10 mouse cellular contexts compared by ENCODE assay signal in the genomic region with DNA sequence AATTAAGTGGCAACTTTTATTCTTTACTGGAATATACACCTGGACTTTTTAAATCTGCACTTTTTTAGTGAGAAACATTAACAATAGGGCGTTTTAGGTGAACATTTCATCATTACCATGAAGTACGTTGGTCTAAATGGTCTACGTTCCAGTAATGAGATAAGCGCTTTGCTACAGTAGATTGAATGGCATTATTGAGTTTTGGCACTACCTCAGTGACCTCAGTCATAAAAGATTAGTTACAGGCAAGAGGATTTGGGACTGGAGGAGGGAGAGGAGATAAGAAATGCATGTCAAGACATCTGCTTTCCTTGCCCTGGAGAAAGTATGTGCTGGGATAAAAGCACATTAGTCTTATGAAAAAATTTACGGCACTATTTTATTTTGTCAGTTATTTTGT.
DNase-seq lines count a peak whose midpoint lies in the region; ATAC-seq and TF ChIP-seq lines count a peak whose summit lies in the region.
"Had no signal": no experiment of that assay in that cellular context is flagged by ENCODE, and none has a peak within 500 bp of the region (broad histone marks: within the 10 kb centered on the region; RNA-seq: fewer than 3 reads in every experiment).

No protein-coding gene starts in this region.

- intact Hi-C loops in left cerebral cortex, postnatal 36 days (cut with DNase I), result loop anchor here (5.0 kb wide), 2 partner anchors 94 to 176 kb away; no protein-coding TSS in a partner anchor

- H3K9me3 ChIP-seq in intestine, embryonic 14.5 days (ENCODE audit: control insufficient read depth, low read length), result peaks cover 5% of the 10 kb centered on the region; the same call in 1 of the 2 replicates
- H3K9me3 ChIP-seq in intestine, embryonic 16.5 days (ENCODE audit: control insufficient read depth, low read length), result 0 out of 2 replicates have a peak, but pooled peaks cover 4% of the 10 kb centered on the region
- H3K9me3 ChIP-seq in embryonic facial prominence, embryonic 13.5 days, result no peaks in the 10 kb centered on the region
- no peaks in the 10 kb centered on the region for H3K9me3 ChIP-seq in forebrain, postnatal 0 days (ENCODE audit: low read length)

- no peak for ATAC-seq in intestine, embryonic 14.5 days (replicated peaks; ENCODE audit: low FRiP score, low TSS enrichment, low read depth)
- no peak for ATAC-seq in intestine, embryonic 16.5 days
- ATAC-seq in embryonic facial prominence, embryonic 13.5 days (ENCODE audit: insufficient number of reproducible peaks, insufficient read depth, low FRiP score, low TSS enrichment, low read depth), result no peak
- no peak for ATAC-seq in forebrain, postnatal 0 days
- ATAC-seq: activated CD4-positive, CD25-positive, alpha-beta regulatory T cell, adult 4 months had no signal

- TF ChIP-seq POLR2A in myocyte (IDR thresholded peaks at IDR 0.05; ENCODE audit: insufficient read length, low read depth), result no peak

- H3K36me3 ChIP-seq in intestine, embryonic 14.5 days (ENCODE audit: control insufficient read depth, insufficient read depth, low read length), result 0 out of 2 replicates have a peak, but pooled peaks cover 4% of the 10 kb centered on the region
- H3K36me3 ChIP-seq in intestine, embryonic 16.5 days (ENCODE audit: control insufficient read depth, insufficient read depth, low read length), result no peaks in the 10 kb centered on the region
- 0 out of 2 replicates have a peak, but pooled peaks cover 6% of the 10 kb centered on the region for H3K36me3 ChIP-seq in embryonic facial prominence, embryonic 13.5 days
- H3K36me3 ChIP-seq in forebrain, postnatal 0 days (ENCODE audit: insufficient read depth), result no peaks in the 10 kb centered on the region
- H3K36me3 ChIP-seq in myocyte (ENCODE audit: control insufficient read depth, insufficient read depth), result no peaks in the 10 kb centered on the region

- H3K9ac ChIP-seq in intestine, embryonic 14.5 days (ENCODE audit: low read length), result no peak overlapping the region
- no peak overlapping the region for H3K9ac ChIP-seq in intestine, embryonic 16.5 days (ENCODE audit: low read depth, low read length)
- no peak overlapping the region for H3K9ac ChIP-seq in embryonic facial prominence, embryonic 13.5 days
- H3K9ac ChIP-seq in forebrain, postnatal 0 days, result peak overlapping the region; percentile 40

- 74% methylated on average over 5 of the region's 5 CpGs for WGBS in intestine, embryonic 14.5 days
- 71% methylated on average over 5 of the region's 5 CpGs for WGBS in intestine, embryonic 16.5 days
- WGBS in embryonic facial prominence, embryonic 13.5 days, result 59% methylated on average over 5 of the region's 5 CpGs
- WGBS in forebrain, postnatal 0 days, result 34% methylated on average over 5 of the region's 5 CpGs

- H3K79me2 ChIP-seq in myocyte (ENCODE audit: control insufficient read depth, insufficient read depth), result peaks cover 29% of the 10 kb centered on the region

- H3K4me2 ChIP-seq in intestine, embryonic 14.5 days (ENCODE audit: low read length), result peak overlapping the region; percentile 13; the same call in 1 of the 2 replicates
- no peak overlapping the region for H3K4me2 ChIP-seq in intestine, embryonic 16.5 days (ENCODE audit: low read depth, low read length)
- H3K4me2 ChIP-seq in embryonic facial prominence, embryonic 13.5 days, result peak overlapping the region; percentile 19; the same call in 1 of the 2 replicates
- H3K4me2 ChIP-seq in forebrain, postnatal 0 days (ENCODE audit: low read depth), result peak overlapping the region; percentile 40
- H3K4me2 ChIP-seq in myocyte (ENCODE audit: low read depth), result peak overlapping the region; percentile 77

- DNase-seq in intestine, embryonic 14.5 days (ENCODE audit: low spot score), result no peak
- peak; percentile 60 for DNase-seq in forebrain, postnatal 0 days
- no peak for DNase-seq in left cerebral cortex, postnatal 36 days (ENCODE audit: low spot score in 2 of 2)
- no peak for DNase-seq in B cell, adult 2 months
- DNase-seq: gastrocnemius, postnatal 36 days; thymus, postnatal 36 days had no signal

- peaks cover 3% of the 10 kb centered on the region; the same call in 1 of the 2 replicates for H3K4me1 ChIP-seq in intestine, embryonic 14.5 days (replicated peaks; ENCODE audit: control insufficient read depth, insufficient read depth, low read length)
- 0 out of 2 replicates have a peak, but pooled peaks cover 5% of the 10 kb centered on the region for H3K4me1 ChIP-seq in intestine, embryonic 16.5 days (ENCODE audit: control insufficient read depth, insufficient read depth, low read length)
- peaks cover 8% of the 10 kb centered on the region for H3K4me1 ChIP-seq in embryonic facial prominence, embryonic 13.5 days
- no peaks in the 10 kb centered on the region for H3K4me1 ChIP-seq in forebrain, postnatal 0 days (ENCODE audit: insufficient read depth)

- no peak overlapping the region for H3K27ac ChIP-seq in intestine, embryonic 14.5 days (ENCODE audit: low read depth)
- H3K27ac ChIP-seq in intestine, embryonic 16.5 days (ENCODE audit: low read length), result no peak overlapping the region
- H3K27ac ChIP-seq in embryonic facial prominence, embryonic 13.5 days, result no peak overlapping the region
- peak overlapping the region; percentile 62 for H3K27ac ChIP-seq in forebrain, postnatal 0 days (ENCODE audit: low read depth, low read length)

- H3ac ChIP-seq in myocyte (ENCODE audit: control insufficient read depth, insufficient read length), result no peak overlapping the region

- TF ChIP-seq CTCF in forebrain, postnatal 0 days (IDR thresholded peaks at IDR 0.05; ENCODE audit: low read depth), result no peak

- H3K27me3 ChIP-seq in intestine, embryonic 14.5 days (replicated peaks; ENCODE audit: control insufficient read depth, insufficient read depth, low read length), result no peaks in the 10 kb centered on the region
- H3K27me3 ChIP-seq in intestine, embryonic 16.5 days (replicated peaks; ENCODE audit: control insufficient read depth, insufficient read depth, low read length), result no peaks in the 10 kb centered on the region
- no peaks in the 10 kb centered on the region for H3K27me3 ChIP-seq in embryonic facial prominence, embryonic 13.5 days
- H3K27me3 ChIP-seq in forebrain, postnatal 0 days (ENCODE audit: insufficient read depth, low read length), result no peaks in the 10 kb centered on the region
- H3K27me3 ChIP-seq in myocyte (ENCODE audit: control insufficient read depth, insufficient read depth, insufficient read length), result no peaks in the 10 kb centered on the region

- H3K4me3 ChIP-seq in intestine, embryonic 14.5 days (ENCODE audit: low read depth, low read length), result no peak overlapping the region
- H3K4me3 ChIP-seq in intestine, embryonic 16.5 days (ENCODE audit: low read length), result no peak overlapping the region
- no peak overlapping the region for H3K4me3 ChIP-seq in embryonic facial prominence, embryonic 13.5 days
- peak overlapping the region; percentile 33 for H3K4me3 ChIP-seq in forebrain, postnatal 0 days (ENCODE audit: low read depth, low read length)
- H3K4me3 ChIP-seq in myocyte, result no peak overlapping the region

TF ChIP-seq in myocyte, 11 proteins besides CTCF, POLR2A, EP300 and RAD21:
- TF ChIP-seq TCF12 (IDR thresholded peaks at IDR 0.05; ENCODE audit: insufficient read depth, poor library complexity, severe bottlenecking) (no peak), MYOG (IDR thresholded peaks at IDR 0.05; ENCODE audit: control insufficient read depth in 1 of 3, insufficient read depth in 1 of 3, insufficient read length in 2 of 3, low read depth in 2 of 3) (no peak), SRF (IDR thresholded peaks at IDR 0.05; ENCODE audit: control insufficient read depth, insufficient read length, low read depth) (no peak), TCF3 (IDR thresholded peaks at IDR 0.05; ENCODE audit: insufficient read length, low read depth) (no peak), REST (IDR thresholded peaks at IDR 0.05; ENCODE audit: insufficient read depth, insufficient read length) (no peak)
